Mouse (Mus musculus) midbrain, postnatal 0 days (tissue): ENCODE measurements around the gene Slc23a4. TPM values are rescaled to one million over a fixed set of nuclear protein-coding genes. Genes with fewer than 3 reads are reported as not detected.

Experiments used
- ATAC-seq: fragments of 200-750 bp; cut with Nextera tagmentation; 2 replicates; pipeline ENCODE4 v1.8.0; 2017; ENCODE audit warnings: moderate number of reproducible peaks, mild to moderate bottlenecking, moderate TSS enrichment, moderate library complexity; ENCODE audit not compliant: low FRiP score
- DNase-seq: peaks from one replicate; pipeline ENCODE4 v3.0.0-alpha.2; 2015; ENCODE audit warnings: low spot score
- H3K27ac ChIP-seq: fragments of 300-500 bp; sonication (generic); 2 replicates; pipeline ENCODE4 v1.5.1; 2014; ENCODE audit warnings: low read depth, mild to moderate bottlenecking, low read length, mixed read lengths
- H3K27me3 ChIP-seq: fragments of 300-500 bp; sonication (generic); 2 replicates; pipeline ENCODE4 v1.6.1; 2014; ENCODE audit warnings: low read length, control low read depth, mixed read lengths; ENCODE audit not compliant: insufficient read depth
- H3K36me3 ChIP-seq: fragments of 300-500 bp; sonication (generic); 2 replicates; pipeline ENCODE4 v1.6.1; 2014; ENCODE audit warnings: low read length, control low read depth, mixed read lengths; ENCODE audit not compliant: insufficient read depth
- H3K4me1 ChIP-seq: fragments of 300-500 bp; sonication (generic); 2 replicates; pipeline ENCODE4 v1.6.1; 2014; ENCODE audit warnings: mild to moderate bottlenecking, control low read depth, antibody characterized with exemption, low read length, mixed read lengths; ENCODE audit not compliant: insufficient read depth
- H3K4me2 ChIP-seq: fragments of 300-500 bp; sonication (generic); 2 replicates; pipeline ENCODE4 v1.6.1; 2014; ENCODE audit warnings: low read depth, mild to moderate bottlenecking, low read length, mixed read lengths; ENCODE audit not compliant: poor library complexity, severe bottlenecking
- H3K4me3 ChIP-seq: fragments of 300-500 bp; sonication (generic); 2 replicates; pipeline ENCODE4 v1.5.1; 2014; ENCODE audit warnings: low read depth, mild to moderate bottlenecking, low read length, moderate library complexity
- H3K9ac ChIP-seq: fragments of 300-500 bp; sonication (generic); replicated peaks from 2 replicates; pipeline ENCODE4 v1.6.1; 2014; ENCODE audit warnings: mild to moderate bottlenecking, low read length, moderate library complexity, mixed read lengths; ENCODE audit not compliant: poor library complexity, severe bottlenecking
- H3K9me3 ChIP-seq: fragments of 300-500 bp; sonication (generic); 2 replicates; pipeline ENCODE4 v1.6.1; 2016; ENCODE audit warnings: low read length, control low read depth
- CTCF ChIP-seq: IDR thresholded peaks from 2 replicates; pipeline ENCODE4 v1.5.1; 2016; ENCODE audit warnings: antibody characterized with exemption, mild to moderate bottlenecking
- WGBS: fragments of 180-500 bp; shearing (Covaris S2); extraction: QIAGEN DNeasy Blood & Tissue Kit; methylation state at CpG from one replicate; pipeline ENCODE4 v1.1.7; 2014; 5-methylcytosine and 5-hydroxymethylcytosine counted together
- polyA plus RNA-seq: library from polyadenylated mRNA; unstranded; fragments of >200 nt; fragmentation: Nextera tagmentation; extraction: Ambion mirVana; gene quantifications from 2 replicates; pipeline ENCODE4 v1.2.1, GENCODE M21; 2015
- total RNA-seq: library from RNA; depleted of rRNA; stranded (reverse); fragments of >200 nt; gene quantifications from 2 replicates; pipeline ENCODE4 v1.2.3, GENCODE M21; 2014

The Slc23a4 gene
- total and polyA plus RNA-seq, 2 experiments from 2014 or later, result 0.43 to 1.2 TPM

DNA sequence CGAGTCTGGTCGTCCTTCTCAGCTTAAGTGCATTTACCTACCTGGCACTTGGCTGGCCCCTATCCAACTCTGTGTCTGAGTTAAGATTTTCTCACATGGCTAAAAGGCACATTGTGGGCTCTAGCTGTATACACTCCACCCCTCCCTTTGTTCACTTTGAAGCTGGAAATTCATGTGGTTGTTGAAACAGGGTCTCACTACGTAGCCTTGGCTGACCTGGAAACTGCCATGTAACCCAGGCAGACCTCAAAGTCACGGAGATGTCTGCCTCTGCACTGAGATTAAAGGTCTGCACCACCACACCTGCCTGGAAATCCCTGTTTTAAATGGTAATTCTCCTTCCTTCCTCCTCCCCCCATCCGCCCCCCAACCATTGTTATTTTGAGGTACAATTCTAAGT is 44.7 kb downstream of the Slc23a4 start:
- Histone ChIP-seq H3K27ac (no peak overlapping the region), H3K36me3 (no peaks in the 10 kb centered on the region), H3K4me2 (no peak overlapping the region), H3K4me3 (no peak overlapping the region), H3K9me3 (no peaks in the 10 kb centered on the region), H3K27me3 (no peaks in the 10 kb centered on the region), H3K4me1 (no peaks in the 10 kb centered on the region; the same call in 1 of the 2 replicates), H3K9ac (no peak overlapping the region)
- no peak for ATAC-seq
- no peak for DNase-seq
- WGBS, result 82% methylated on average over 5 of the region's 5 CpGs
- no peak for TF ChIP-seq CTCF

DNA sequence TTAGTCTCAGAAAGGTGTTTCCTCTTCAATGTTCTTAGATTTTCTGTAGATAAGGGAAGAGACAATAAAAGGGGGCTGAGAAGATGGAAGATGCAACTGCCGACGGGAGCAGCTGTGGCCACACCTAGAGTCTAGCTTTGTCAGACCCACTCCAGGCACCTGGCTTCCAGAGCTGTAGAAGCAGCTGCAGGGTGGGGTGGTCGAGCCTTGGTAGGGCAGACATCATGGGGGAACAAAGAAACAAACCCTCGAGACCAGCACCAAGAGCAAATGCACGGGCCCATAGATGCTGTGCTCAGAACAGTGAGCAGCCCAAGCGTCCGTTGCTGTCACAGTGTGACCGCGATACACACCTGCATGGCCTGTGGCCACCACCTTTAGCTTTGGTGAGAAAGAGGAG is 45.8 kb downstream of the Slc23a4 start:
- no peak for TF ChIP-seq CTCF
- ATAC-seq (no peak), DNase-seq (no peak)
- Histone ChIP-seq H3K27me3 (no peaks in the 10 kb centered on the region), H3K4me2 (no peak overlapping the region), H3K36me3 (no peaks in the 10 kb centered on the region), H3K9me3 (no peaks in the 10 kb centered on the region), H3K4me1 (no peaks in the 10 kb centered on the region), H3K4me3 (no peak overlapping the region), H3K9ac (no peak overlapping the region), H3K27ac (no peak overlapping the region)
- 91% methylated on average over 9 of the region's 9 CpGs for WGBS

DNA sequence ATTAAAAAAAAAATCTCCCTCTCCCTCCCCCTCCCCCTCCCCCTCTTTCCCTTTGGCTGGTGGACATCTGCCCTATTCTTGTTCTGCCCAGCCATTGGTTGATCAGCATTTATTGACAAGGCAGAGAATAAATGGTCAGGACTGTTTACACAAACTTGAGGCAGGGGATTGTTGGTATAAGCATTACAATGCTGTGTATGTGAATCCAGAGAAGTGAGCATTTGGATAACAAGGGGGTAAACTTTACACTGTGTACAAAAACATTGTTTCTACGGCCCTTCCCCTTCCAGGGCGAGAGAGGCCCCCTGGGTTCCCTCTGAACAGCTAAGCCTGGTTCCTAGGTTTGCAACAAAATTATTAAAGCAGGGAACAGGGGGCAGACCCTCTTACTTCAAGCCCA is 46.7 kb downstream of the Slc23a4 start:
- Histone ChIP-seq H3K9me3 (no peaks in the 10 kb centered on the region), H3K4me2 (no peak overlapping the region), H3K4me3 (no peak overlapping the region), H3K4me1 (no peaks in the 10 kb centered on the region), H3K9ac (no peak overlapping the region), H3K27me3 (no peaks in the 10 kb centered on the region), H3K27ac (no peak overlapping the region), H3K36me3 (no peaks in the 10 kb centered on the region)
- 69% methylated on average over 2 of the region's 2 CpGs for WGBS
- TF ChIP-seq CTCF, result no peak
- DNase-seq (no peak), ATAC-seq (no peak)

DNA sequence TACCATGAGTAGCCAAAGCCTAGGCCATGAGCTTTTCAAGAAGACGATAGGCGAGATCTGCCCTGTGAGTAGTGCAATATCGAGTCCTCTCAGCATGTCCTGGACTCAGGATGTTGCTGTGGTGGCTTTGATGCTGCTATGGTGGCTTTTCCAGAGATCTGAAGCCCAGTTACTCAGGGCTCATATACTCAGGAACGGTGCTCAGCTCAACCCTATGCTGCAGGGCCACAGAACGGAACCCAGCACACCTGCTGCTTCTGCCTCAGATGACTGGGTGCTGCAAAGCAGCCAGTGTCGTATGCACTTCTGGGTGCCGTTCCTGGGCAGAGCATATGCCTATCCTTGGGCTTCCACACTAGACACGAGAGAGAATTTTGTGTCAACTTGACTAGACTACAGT is 48.8 kb downstream of the Slc23a4 start:
- no peak for DNase-seq
- Histone ChIP-seq H3K9ac (no peak overlapping the region), H3K36me3 (no peaks in the 10 kb centered on the region), H3K27ac (no peak overlapping the region), H3K4me1 (no peaks in the 10 kb centered on the region), H3K4me2 (no peak overlapping the region), H3K4me3 (no peak overlapping the region), H3K27me3 (no peaks in the 10 kb centered on the region), H3K9me3 (no peaks in the 10 kb centered on the region)
- ATAC-seq, result no peak
- no peak for TF ChIP-seq CTCF
- 93% methylated on average over 8 of the region's 8 CpGs for WGBS

DNA sequence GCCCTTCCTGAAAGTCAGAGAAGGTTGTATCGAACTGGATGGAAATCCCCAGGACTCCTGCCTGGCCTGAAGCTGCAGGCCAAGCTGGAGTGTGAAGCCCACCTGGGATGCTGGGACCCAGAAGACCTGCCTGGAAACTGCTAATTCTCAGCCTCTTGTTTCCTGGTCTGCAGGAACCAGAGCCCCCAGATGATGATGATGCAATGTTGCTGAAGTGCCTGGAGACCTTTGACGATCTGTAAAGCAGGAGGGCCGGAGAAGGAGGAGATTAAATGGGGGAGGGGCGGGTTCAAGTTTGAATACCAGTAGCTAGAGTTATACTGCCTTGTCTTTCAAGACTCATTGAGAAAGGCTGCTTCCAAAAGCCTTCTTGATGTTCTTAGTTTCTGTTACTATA is 49.3 kb downstream of the Slc23a4 start:
- Histone ChIP-seq H3K27me3 (no peaks in the 10 kb centered on the region), H3K4me1 (no peaks in the 10 kb centered on the region), H3K9me3 (no peaks in the 10 kb centered on the region), H3K9ac (no peak overlapping the region), H3K4me3 (no peak overlapping the region), H3K4me2 (no peak overlapping the region), H3K36me3 (no peaks in the 10 kb centered on the region), H3K27ac (no peak overlapping the region)
- ATAC-seq, result no peak
- WGBS, result 57% methylated on average over 4 of the region's 4 CpGs
- no peak for TF ChIP-seq CTCF
- no peak for DNase-seq

DNA sequence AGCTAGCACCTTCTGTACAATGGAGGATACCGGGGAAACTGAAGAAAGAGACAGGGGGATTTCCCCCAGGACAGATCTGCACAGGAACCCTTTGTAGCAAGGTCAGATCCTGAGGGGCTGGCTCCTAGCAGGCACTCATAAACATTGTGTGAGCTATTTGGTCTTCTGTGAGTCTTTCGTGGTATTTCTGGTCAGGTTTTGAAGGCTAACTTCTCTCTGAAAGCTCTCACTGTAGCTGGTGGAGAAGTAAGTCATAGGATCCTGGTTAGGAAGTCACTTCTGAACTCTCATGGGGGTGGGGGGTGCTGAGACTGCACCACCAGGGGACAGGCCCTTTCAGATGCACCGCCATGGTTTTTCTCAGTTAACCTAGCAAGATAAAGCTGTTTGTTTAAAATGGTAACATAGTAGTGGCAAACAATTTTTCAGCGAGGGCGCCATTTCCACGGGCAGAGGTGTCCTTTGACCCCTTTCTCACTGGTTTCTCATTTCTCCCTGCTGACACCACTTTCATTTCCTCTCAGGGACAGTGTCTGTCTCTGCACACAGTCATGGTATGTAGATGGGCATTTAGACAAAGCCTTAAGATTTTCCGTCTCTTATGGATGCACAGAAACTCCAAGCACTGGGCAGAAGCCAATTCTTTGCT is 49.8 kb downstream of the Slc23a4 start:
- DNase-seq (no peak), ATAC-seq (no peak)
- no peak for TF ChIP-seq CTCF
- Histone ChIP-seq H3K36me3 (no peaks in the 10 kb centered on the region), H3K27me3 (no peaks in the 10 kb centered on the region), H3K4me3 (no peak overlapping the region), H3K9ac (no peak overlapping the region), H3K9me3 (no peaks in the 10 kb centered on the region), H3K27ac (no peak overlapping the region), H3K4me1 (no peaks in the 10 kb centered on the region), H3K4me2 (no peak overlapping the region)
- WGBS, result 79% methylated on average over 7 of the region's 7 CpGs
